8 mouse cellular contexts compared by ENCODE assay signal in the genomic region with DNA sequence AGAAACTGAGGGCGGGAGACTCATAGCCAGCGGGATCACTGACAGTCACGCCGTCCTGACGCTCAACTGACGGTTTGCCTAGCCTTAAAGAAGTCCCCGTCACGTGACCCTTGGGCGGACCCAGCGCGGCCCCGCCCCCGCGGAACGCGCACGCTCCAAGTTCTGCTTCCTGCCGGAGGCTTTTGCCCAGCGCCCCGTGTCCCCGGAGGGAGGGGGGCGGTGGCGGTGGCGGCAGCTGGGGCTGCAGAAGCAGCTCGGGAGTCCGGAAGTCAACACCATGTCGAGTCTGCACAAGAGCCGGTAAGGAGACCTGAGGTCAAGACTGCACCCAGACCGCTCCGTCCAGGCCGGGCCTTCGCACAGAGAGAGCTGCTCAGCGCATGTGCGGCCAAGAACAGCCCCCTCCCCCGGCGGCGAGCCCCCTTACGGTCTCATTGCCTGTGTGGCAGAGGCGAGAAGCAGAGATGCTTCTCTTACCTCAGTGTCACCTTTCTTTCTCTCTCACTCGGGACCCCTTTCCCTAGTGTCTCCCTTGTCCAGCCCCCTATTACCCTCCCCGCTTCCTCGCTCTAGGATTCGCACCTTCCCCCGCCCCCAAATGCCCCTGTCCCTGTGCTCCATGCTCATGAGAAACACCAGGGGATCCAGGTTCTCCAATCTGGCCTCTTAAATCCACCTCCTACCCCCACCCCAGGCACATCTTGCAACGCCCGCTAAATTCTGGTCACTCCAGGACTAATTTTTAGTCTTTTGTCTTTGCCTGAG. TPM values are rescaled to one million over a fixed set of nuclear protein-coding genes. Genes with fewer than 3 reads are reported as not detected.
DNase-seq lines count a peak whose midpoint lies in the region; ATAC-seq lines count a peak whose summit lies in the region.

Gene Tbc1d13, plus strand, starts transcription at position 134 of the 765 bp plus-strand sequence.

- WGBS in heart, embryonic 13.5 days = under 1% methylated on average over 46 of the region's 46 CpGs
- under 1% methylated on average over 45 of the region's 46 CpGs for WGBS in liver, embryonic 12.5 days (ENCODE audit: insufficient replicate concordance)
- under 1% methylated on average over 44 of the region's 46 CpGs for WGBS in stomach, embryonic 15.5 days

- peaks cover 12% of the 10 kb centered on the region for H3K4me1 ChIP-seq in brown adipose tissue, adult 24 weeks (ENCODE audit: control insufficient read depth, insufficient read depth, insufficient read length, low read length)
- H3K4me1 ChIP-seq in heart, embryonic 13.5 days = peaks cover 24% of the 10 kb centered on the region
- peaks cover 50% of the 10 kb centered on the region for H3K4me1 ChIP-seq in liver, embryonic 12.5 days
- peaks cover 18% of the 10 kb centered on the region for H3K4me1 ChIP-seq in stomach, embryonic 15.5 days

- peak within 1 kb of the TSS; percentile 83 for H3K4me3 ChIP-seq in brown adipose tissue, adult 24 weeks (ENCODE audit: insufficient read depth, low read depth, low read length)
- peak within 1 kb of the TSS; percentile 91 for H3K4me3 ChIP-seq in heart, embryonic 13.5 days
- peak within 1 kb of the TSS; percentile 80 for H3K4me3 ChIP-seq in liver, embryonic 12.5 days
- peak within 1 kb of the TSS; percentile 96 for H3K4me3 ChIP-seq in stomach, embryonic 15.5 days (replicated peaks)

- no peaks in the 10 kb centered on the region for H3K27me3 ChIP-seq in heart, embryonic 13.5 days (replicated peaks)
- H3K27me3 ChIP-seq in liver, embryonic 12.5 days (replicated peaks) = no peaks in the 10 kb centered on the region
- no peaks in the 10 kb centered on the region for H3K27me3 ChIP-seq in stomach, embryonic 15.5 days (replicated peaks)

- no peaks in the 10 kb centered on the region for H3K9me3 ChIP-seq in heart, embryonic 13.5 days
- H3K9me3 ChIP-seq in liver, embryonic 12.5 days (replicated peaks) = no peaks in the 10 kb centered on the region
- H3K9me3 ChIP-seq in stomach, embryonic 15.5 days = no peaks in the 10 kb centered on the region

- ATAC-seq in heart, embryonic 13.5 days (ENCODE audit: extremely low read depth, insufficient number of reproducible peaks, low FRiP score, low TSS enrichment) = peak; percentile 92
- peak; percentile 94 for ATAC-seq in liver, embryonic 12.5 days
- peak; percentile 92 for ATAC-seq in stomach, embryonic 15.5 days (ENCODE audit: insufficient read depth, low FRiP score, low read depth)

- H3K36me3 ChIP-seq in heart, embryonic 13.5 days = peaks cover 37% of the 10 kb centered on the region
- H3K36me3 ChIP-seq in liver, embryonic 12.5 days = peaks cover 33% of the 10 kb centered on the region
- H3K36me3 ChIP-seq in stomach, embryonic 15.5 days = peaks cover 7% of the 10 kb centered on the region; the same call in 1 of the 2 replicates

- peak within 1 kb of the TSS; percentile 95 for H3K9ac ChIP-seq in heart, embryonic 13.5 days
- H3K9ac ChIP-seq in liver, embryonic 12.5 days = peak within 1 kb of the TSS; percentile 86
- peak within 1 kb of the TSS; percentile 87 for H3K9ac ChIP-seq in stomach, embryonic 15.5 days

- H3K4me2 ChIP-seq in heart, embryonic 13.5 days = peak within 1 kb of the TSS; percentile 84
- H3K4me2 ChIP-seq in liver, embryonic 12.5 days = peak within 1 kb of the TSS; percentile 87
- H3K4me2 ChIP-seq in stomach, embryonic 15.5 days = peak within 1 kb of the TSS; percentile 87

- peak; percentile 99 for DNase-seq in CD4-positive, CD25-positive, alpha-beta regulatory T cell, adult 2 months (ENCODE audit: low read depth, low spot score)
- peak; percentile 39 for DNase-seq in fat pad, adult 2 months (ENCODE audit: extremely low read depth, low read depth, low spot score)
- DNase-seq in kidney, postnatal 10 days = peak; percentile 99
- peak; percentile 99 for DNase-seq in natural killer cell, adult 2 months (ENCODE audit: low spot score in 2 of 2)

- peak within 1 kb of the TSS; percentile 89 for H3K27ac ChIP-seq in brown adipose tissue, adult 24 weeks (replicated peaks; ENCODE audit: low read depth, low read length)
- H3K27ac ChIP-seq in heart, embryonic 13.5 days (replicated peaks) = peak within 1 kb of the TSS; percentile 90
- peak within 1 kb of the TSS; percentile 93 for H3K27ac ChIP-seq in liver, embryonic 12.5 days
- peak within 1 kb of the TSS; percentile 80 for H3K27ac ChIP-seq in stomach, embryonic 15.5 days

RNA-seq across cellular contexts. Expression of gene Tbc1d13, which starts in this region (rescaled TPM):
- 28.8 and 38.6 TPM in 2 replicates for polyA plus RNA-seq in brown adipose tissue, adult 24 weeks (2012; ENCODE audit: insufficient read depth, insufficient read length, missing spikeins)
- 5.1 and 5.5 TPM in 2 replicates for polyA plus RNA-seq in heart, embryonic 13.5 days (2015; fragmentation: Nextera tagmentation; extraction: Ambion mirVana)
- polyA plus RNA-seq in liver, embryonic 12.5 days (2016; fragmentation: Nextera tagmentation; extraction: Ambion mirVana) = 2.9 and 3.3 TPM in 2 replicates
- 6.4 and 9.1 TPM in 2 replicates for polyA plus RNA-seq in stomach, embryonic 15.5 days (2015; fragmentation: Nextera tagmentation; extraction: Ambion mirVana)

Comparison
In these comparisons a context has a peak if more than half of its experiments do, and no peak if none do; other contexts are left out.
1. Peak in every context shown above with its lines: DNase-seq, ATAC-seq, H3K4me3 ChIP-seq and H3K27ac ChIP-seq.
2. DNase-seq: peak in every context shown above with its lines; median percentile 99 in CD4-positive, CD25-positive, alpha-beta regulatory T cell, adult 2 months; 99 in kidney, postnatal 10 days; 99 in natural killer cell, adult 2 months; 39 in fat pad, adult 2 months.